ENCODE assay signal across 8 mouse cellular contexts in genomic region chr7:99140984-99141918, GRCm38 (mm10). TPM values are rescaled to one million over a fixed set of nuclear protein-coding genes. Genes with fewer than 3 reads are reported as not detected.
DNase-seq lines count a peak whose midpoint lies in the region; ATAC-seq and TF ChIP-seq lines count a peak whose summit lies in the region.

Uvrag (minus strand) TSS chr7:99141141.

- no peaks in the 10 kb centered on the region for H3K36me3 ChIP-seq in kidney, embryonic 14.5 days (ENCODE audit: control insufficient read depth, insufficient read depth, low read length)
- no peaks in the 10 kb centered on the region for H3K36me3 ChIP-seq in limb, embryonic 15.5 days

- H3K4me2 ChIP-seq in kidney, embryonic 14.5 days (replicated peaks; ENCODE audit: low read depth, low read length), result peak within 1 kb of the TSS; percentile 59
- H3K4me2 ChIP-seq in limb, embryonic 15.5 days, result peak within 1 kb of the TSS; percentile 81

- peak; percentile 99 for DNase-seq in A20 (ENCODE audit: low read depth, low spot score)
- DNase-seq in heart, adult 9 months (ENCODE audit: low spot score in 2 of 2), result peak; percentile 99 to 100
- peak; percentile 99 for DNase-seq in monocyte, adult 2 months (ENCODE audit: low read depth in 1 of 2, low spot score in 2 of 2)
- DNase-seq in spleen, postnatal 36 days (ENCODE audit: low spot score in 2 of 2), result peak; percentile 99

- peak within 1 kb of the TSS; percentile 72 for H3K4me3 ChIP-seq in bone marrow macrophage, adult 2 months (ENCODE audit: insufficient read depth, low read length)
- peak within 1 kb of the TSS; percentile 90 for H3K4me3 ChIP-seq in embryonic fibroblast, embryonic 13.5 days (ENCODE audit: insufficient read depth, low read length)
- peak within 1 kb of the TSS; percentile 84 for H3K4me3 ChIP-seq in kidney, embryonic 14.5 days (ENCODE audit: low read length)
- peak within 1 kb of the TSS; percentile 99 for H3K4me3 ChIP-seq in limb, embryonic 15.5 days

- H3K9me3 ChIP-seq in kidney, embryonic 14.5 days (ENCODE audit: control insufficient read depth, low read length), result no peaks in the 10 kb centered on the region
- H3K9me3 ChIP-seq in limb, embryonic 15.5 days, result no peaks in the 10 kb centered on the region

- peaks cover 50% of the 10 kb centered on the region for H3K4me1 ChIP-seq in bone marrow macrophage, adult 2 months (ENCODE audit: control insufficient read depth, insufficient read depth, low read length)
- peaks cover 10% of the 10 kb centered on the region for H3K4me1 ChIP-seq in embryonic fibroblast, embryonic 13.5 days (ENCODE audit: control insufficient read depth, insufficient read depth, low read length)
- H3K4me1 ChIP-seq in kidney, embryonic 14.5 days (ENCODE audit: control insufficient read depth, insufficient read depth, low read length), result peaks cover 9% of the 10 kb centered on the region; the same call in 1 of the 2 replicates
- peaks cover 22% of the 10 kb centered on the region for H3K4me1 ChIP-seq in limb, embryonic 15.5 days

- under 1% methylated on average over 51 of the region's 51 CpGs for WGBS in kidney, embryonic 14.5 days
- under 1% methylated on average over 51 of the region's 51 CpGs for whole genome bisulfite sequencing in limb, embryonic 15.5 days

- peak within 1 kb of the TSS; percentile 80 for H3K27ac ChIP-seq in bone marrow macrophage, adult 2 months (ENCODE audit: insufficient read depth, low read depth, low read length)
- H3K27ac ChIP-seq in embryonic fibroblast, embryonic 13.5 days (ENCODE audit: insufficient read depth, low read length), result peak within 1 kb of the TSS; percentile 60
- H3K27ac ChIP-seq in kidney, embryonic 14.5 days (ENCODE audit: low read depth, low read length), result peak within 1 kb of the TSS; percentile 83
- peak within 1 kb of the TSS; percentile 89 for H3K27ac ChIP-seq in limb, embryonic 15.5 days

- no peak for TF ChIP-seq POLR2A in bone marrow macrophage, adult 2 months (IDR thresholded peaks at IDR 0.05; ENCODE audit: borderline replicate concordance, low read depth, low read length)
- TF ChIP-seq POLR2A in embryonic fibroblast, embryonic 13.5 days (IDR thresholded peaks at IDR 0.05; ENCODE audit: low read depth, low read length), result peak; percentile 91

- no peak for TF ChIP-seq CTCF in bone marrow macrophage, adult 2 months (IDR thresholded peaks at IDR 0.05; ENCODE audit: low read depth, low read length)
- TF ChIP-seq CTCF in embryonic fibroblast, embryonic 13.5 days (IDR thresholded peaks at IDR 0.05; ENCODE audit: borderline replicate concordance, insufficient read depth, low read length), result no peak

- peak; percentile 98 for ATAC-seq in kidney, embryonic 14.5 days (ENCODE audit: low FRiP score, low TSS enrichment)
- peak; percentile 98 for ATAC-seq in limb, embryonic 15.5 days (ENCODE audit: insufficient number of reproducible peaks, low FRiP score, low TSS enrichment, low read depth)

- H3K27me3 ChIP-seq in kidney, embryonic 14.5 days (ENCODE audit: control insufficient read depth, insufficient read depth, low read length), result no peaks in the 10 kb centered on the region
- H3K27me3 ChIP-seq in limb, embryonic 15.5 days, result no peaks in the 10 kb centered on the region

- H3K9ac ChIP-seq in kidney, embryonic 14.5 days (ENCODE audit: low read depth, low read length), result peak within 1 kb of the TSS; percentile 84
- peak within 1 kb of the TSS; percentile 87 for H3K9ac ChIP-seq in limb, embryonic 15.5 days

RNA-seq across cellular contexts. Expression of gene Uvrag, which starts in this region (rescaled TPM):
- 48.2 and 61.3 TPM in 2 replicates for polyA plus RNA-seq in bone marrow macrophage, adult 2 months (2012; ENCODE audit: insufficient read depth, insufficient read length, missing spikeins)
- polyA plus RNA-seq in embryonic fibroblast, embryonic 13.5 days (2011; ENCODE audit: insufficient read length, low read depth, missing spikeins), result 40.2 and 40.8 TPM in 2 replicates
- 15.1 and 22.7 TPM in 2 replicates for polyA plus RNA-seq in kidney, embryonic 14.5 days (2014; fragmentation: Nextera tagmentation; extraction: Ambion mirVana)
- polyA plus RNA-seq in limb, embryonic 15.5 days (2015; fragmentation: Nextera tagmentation; extraction: Ambion mirVana), result 15.6 and 16.7 TPM in 2 replicates

Comparison
In these comparisons a context has a peak if more than half of its experiments do, and no peak if none do; other contexts are left out.
1. Peak in every context shown above with its lines: DNase-seq, ATAC-seq, H3K4me3 ChIP-seq and H3K27ac ChIP-seq.